Mouse (Mus musculus) myocyte (in vitro differentiated cells): Measurements from ENCODE around the gene Tlk2. TPM values are rescaled to one million over a fixed set of nuclear protein-coding genes. Genes with fewer than 3 reads are reported as not detected.

Source experiments
- H3K27me3 ChIP-seq: one replicate; pipeline ENCODE4 v1.6.1; 2011; ENCODE audit not compliant: control insufficient read depth, insufficient read depth, insufficient read length
- H3K36me3 ChIP-seq: one replicate; pipeline ENCODE4 v1.6.1; 2011; ENCODE audit not compliant: control insufficient read depth, insufficient read depth
- H3K4me2 ChIP-seq: one replicate; pipeline ENCODE4 v1.6.1; 2011; ENCODE audit warnings: low read depth, control low read depth
- H3K4me3 ChIP-seq: one replicate; pipeline ENCODE4 v1.5.1; 2011; ENCODE audit warnings: mild to moderate bottlenecking, control low read depth, moderate library complexity
- H3K79me2 ChIP-seq: one replicate; pipeline ENCODE4 v1.6.1; 2011; ENCODE audit not compliant: control insufficient read depth, insufficient read depth
- H3ac ChIP-seq: one replicate; pipeline ENCODE4 v1.6.1; 2011; ENCODE audit not compliant: control insufficient read depth, insufficient read length
- CEBPB ChIP-seq: IDR thresholded peaks from 2 replicates; pipeline ENCODE4 v1.6.1; 2011; ENCODE audit warnings: mild to moderate bottlenecking, moderate library complexity; ENCODE audit not compliant: poor library complexity, insufficient read depth, severe bottlenecking
- E2F4 ChIP-seq: IDR thresholded peaks from one replicate; pipeline ENCODE4 v1.6.1; 2011; ENCODE audit warnings: mild to moderate bottlenecking, control low read depth, moderate library complexity; ENCODE audit not compliant: insufficient read depth
- MAX ChIP-seq: IDR thresholded peaks from one replicate; pipeline ENCODE4 v1.6.1; 2011; ENCODE audit warnings: low read depth, mild to moderate bottlenecking, control low read depth
- MYOD1 ChIP-seq, 3 experiments: IDR thresholded peaks; one replicate each; pipeline ENCODE4 v1.6.1; 2011; ENCODE audit warnings: control low read depth in 2 of 3, low read depth in 2 of 3, mild to moderate bottlenecking in 2 of 3, moderate library complexity in 1 of 3; ENCODE audit not compliant: insufficient read length in 2 of 3, control insufficient read depth in 1 of 3
- MYOG ChIP-seq, 3 experiments: IDR thresholded peaks; one replicate each; pipeline ENCODE4 v1.6.1; 2011; ENCODE audit warnings: control low read depth in 2 of 3, low read depth in 2 of 3, mild to moderate bottlenecking in 2 of 3; ENCODE audit not compliant: insufficient read length in 2 of 3, control insufficient read depth in 1 of 3, insufficient read depth in 1 of 3
- POLR2A ChIP-seq: IDR thresholded peaks from one replicate; pipeline ENCODE4 v1.6.1; 2011; ENCODE audit warnings: low read depth, mild to moderate bottlenecking, control low read depth, moderate library complexity; ENCODE audit not compliant: insufficient read length
- POLR2AphosphoS2 ChIP-seq: IDR thresholded peaks from one replicate; pipeline ENCODE4 v1.6.1; 2011; ENCODE audit warnings: low read depth, control low read depth; ENCODE audit not compliant: insufficient read length
- REST ChIP-seq: IDR thresholded peaks from one replicate; pipeline ENCODE4 v1.6.1; 2011; ENCODE audit warnings: mild to moderate bottlenecking, control low read depth, moderate library complexity; ENCODE audit not compliant: insufficient read depth, insufficient read length
- SRF ChIP-seq: IDR thresholded peaks from one replicate; pipeline ENCODE4 v1.6.1; 2011; ENCODE audit warnings: low read depth; ENCODE audit not compliant: control insufficient read depth, insufficient read length
- TCF12 ChIP-seq: IDR thresholded peaks from one replicate; pipeline ENCODE4 v1.6.1; 2011; ENCODE audit warnings: mild to moderate bottlenecking, control low read depth; ENCODE audit not compliant: poor library complexity, insufficient read depth, severe bottlenecking
- TCF3 ChIP-seq: IDR thresholded peaks from one replicate; pipeline ENCODE4 v1.6.1; 2011; ENCODE audit warnings: low read depth, control low read depth; ENCODE audit not compliant: insufficient read length
- USF1 ChIP-seq: IDR thresholded peaks from one replicate; pipeline ENCODE4 v1.6.1; 2011; ENCODE audit warnings: low read depth, mild to moderate bottlenecking, control low read depth, moderate library complexity
- polyA plus RNA-seq: library from polyadenylated mRNA; unstranded; fragments of >200 nt; fragmentation: generic; extraction: Trizol; gene quantifications from one replicate; pipeline ENCODE4 v1.2.1, GENCODE M21; 2012; ENCODE audit warnings: missing spikeins

Gene Tlk2
- polyA plus RNA-seq, 1 experiment, result 26.8 TPM

GRCm38 (mm10) chr11:105161411-105161810, 17.2 kb upstream of the Tlk2 start:
- Histone ChIP-seq H3K27me3 (no peaks in the 10 kb centered on the region), H3K36me3 (no peaks in the 10 kb centered on the region), H3K4me2 (no peak overlapping the region), H3K4me3 (no peak overlapping the region), H3ac (no peak overlapping the region), H3K79me2 (no peaks in the 10 kb centered on the region)
- TF ChIP-seq SRF (no peak), CEBPB (no peak), TCF3 (no peak), MYOD1 (IDR thresholded peaks at IDR 0.05; ENCODE audit: control insufficient read depth in 1 of 3, insufficient read length in 2 of 3, low read depth in 2 of 3) (no peak), POLR2AphosphoS2 (no peak), MYOG (IDR thresholded peaks at IDR 0.05; ENCODE audit: control insufficient read depth in 1 of 3, insufficient read depth in 1 of 3, insufficient read length in 2 of 3, low read depth in 2 of 3) (no peak), POLR2A (no peak), REST (no peak), USF1 (no peak), MAX (no peak), TCF12 (no peak), E2F4 (no peak)

- Histone ChIP-seq H3ac (no peak overlapping the region), H3K79me2 (no peaks in the 10 kb centered on the region), H3K4me3 (no peak overlapping the region), H3K36me3 (no peaks in the 10 kb centered on the region), H3K4me2 (no peak overlapping the region), H3K27me3 (no peaks in the 10 kb centered on the region)
- TF ChIP-seq MAX (no peak), TCF3 (no peak), POLR2AphosphoS2 (no peak), E2F4 (no peak), MYOD1 (IDR thresholded peaks at IDR 0.05; ENCODE audit: control insufficient read depth in 1 of 3, insufficient read length in 2 of 3, low read depth in 2 of 3) (no peak), SRF (no peak), MYOG (IDR thresholded peaks at IDR 0.05; ENCODE audit: control insufficient read depth in 1 of 3, insufficient read depth in 1 of 3, insufficient read length in 2 of 3, low read depth in 2 of 3) (no peak), POLR2A (no peak), USF1 (no peak)
Observed at GRCm38 (mm10) chr11:105164516-105165510, 13.8 kb upstream of the Tlk2 start.

GRCm38 (mm10) chr11:105166780-105167179, 11.8 kb upstream of the Tlk2 start:
- TF ChIP-seq E2F4 (no peak), MYOD1 (IDR thresholded peaks at IDR 0.05; ENCODE audit: control insufficient read depth in 1 of 3, insufficient read length in 2 of 3, low read depth in 2 of 3) (no peak), POLR2A (no peak), MYOG (IDR thresholded peaks at IDR 0.05; ENCODE audit: control insufficient read depth in 1 of 3, insufficient read depth in 1 of 3, insufficient read length in 2 of 3, low read depth in 2 of 3) (no peak), SRF (no peak)
- no peak overlapping the region for H3K4me2 ChIP-seq
- H3K4me3 ChIP-seq, result no peak overlapping the region
- no peaks in the 10 kb centered on the region for H3K27me3 ChIP-seq
- no peak overlapping the region for H3ac ChIP-seq
- no peaks in the 10 kb centered on the region for H3K36me3 ChIP-seq
- H3K79me2 ChIP-seq, result no peaks in the 10 kb centered on the region

- H3ac ChIP-seq, result no peak overlapping the region
- peak overlapping the region; percentile 84 for H3K4me2 ChIP-seq
- no peaks in the 10 kb centered on the region for H3K27me3 ChIP-seq
- TF ChIP-seq MYOD1 (IDR thresholded peaks at IDR 0.05; ENCODE audit: control insufficient read depth in 1 of 3, insufficient read length in 2 of 3, low read depth in 2 of 3) (no peak), SRF (no peak), TCF12 (no peak), POLR2AphosphoS2 (no peak), POLR2A (no peak), TCF3 (no peak), E2F4 (no peak), USF1 (no peak), REST (no peak), CEBPB (no peak), MYOG (IDR thresholded peaks at IDR 0.05; ENCODE audit: control insufficient read depth in 1 of 3, insufficient read depth in 1 of 3, insufficient read length in 2 of 3, low read depth in 2 of 3) (no peak), MAX (no peak)
- peaks cover 7% of the 10 kb centered on the region for H3K36me3 ChIP-seq
- H3K4me3 ChIP-seq, result peak overlapping the region; percentile 90
- peaks cover 25% of the 10 kb centered on the region for H3K79me2 ChIP-seq
Observed at GRCm38 (mm10) chr11:105179523-105179922, 916 bp downstream of the Tlk2 start.
